Mouse (Mus musculus) WW6 (cell line): Measurements from ENCODE around the gene Vmn2r39.
"Not testable (repeated sequence)": the region's sequence is repeated elsewhere in the genome, so short reads cannot be mapped to it uniquely, and the experiment has no call there.

ENCODE experiments used
- DNase-seq: peaks from one replicate; pipeline ENCODE4 v3.0.0-alpha.2; 2013; ENCODE audit warnings: low read depth, low spot score

Vmn2r39 gene

GRCm38 (mm10) chr7:9030698-9031097 is at the start of gene Vmn2r39:
TSS of gene Vmn2r39 (minus strand) at chr7:9030798.
- DNase-seq: not testable (repeated sequence)

- not testable (repeated sequence) for DNase-seq
Measured at GRCm38 (mm10) chr7:9065353-9065752, 34.8 kb upstream of the Vmn2r39 start.
